Mouse (Mus musculus) liver, embryonic 12.5 days (tissue): ENCODE results near the gene Larp1. TPM values are rescaled to one million over a fixed set of nuclear protein-coding genes. Genes with fewer than 3 reads are reported as not detected.

Experiments
- ATAC-seq: fragments of 200-750 bp; cut with Nextera tagmentation; 2 replicates; pipeline ENCODE4 v1.8.0; 2017; ENCODE audit warnings: moderate number of reproducible peaks, mild to moderate bottlenecking, moderate library complexity
- H3K27ac ChIP-seq: fragments of 300-500 bp; sonication (generic); 2 replicates; pipeline ENCODE4 v1.5.1; 2016; ENCODE audit warnings: mild to moderate bottlenecking
- H3K27me3 ChIP-seq: fragments of 300-500 bp; sonication (generic); replicated peaks from 2 replicates; pipeline ENCODE4 v1.6.1; 2016; ENCODE audit warnings: mild to moderate bottlenecking, moderate library complexity
- H3K36me3 ChIP-seq: fragments of 300-500 bp; sonication (generic); 2 replicates; pipeline ENCODE4 v1.6.1; 2016; ENCODE audit warnings: mild to moderate bottlenecking, moderate library complexity
- H3K4me1 ChIP-seq: fragments of 300-500 bp; sonication (generic); 2 replicates; pipeline ENCODE4 v1.6.1; 2016
- H3K4me2 ChIP-seq: fragments of 300-500 bp; sonication (generic); 2 replicates; pipeline ENCODE4 v1.6.1; 2016; ENCODE audit warnings: mild to moderate bottlenecking, moderate library complexity
- H3K4me3 ChIP-seq: fragments of 300-500 bp; sonication (generic); 2 replicates; pipeline ENCODE4 v1.5.1; 2016; ENCODE audit warnings: mild to moderate bottlenecking, moderate library complexity
- H3K9ac ChIP-seq: fragments of 300-500 bp; sonication (generic); 2 replicates; pipeline ENCODE4 v1.6.1; 2016; ENCODE audit warnings: mild to moderate bottlenecking, moderate library complexity
- H3K9me3 ChIP-seq: fragments of 300-500 bp; sonication (generic); replicated peaks from 2 replicates; pipeline ENCODE4 v1.6.1; 2016; ENCODE audit warnings: mild to moderate bottlenecking, moderate library complexity
- WGBS: fragments of 180-500 bp; shearing (Covaris S2); methylation state at CpG from one replicate; pipeline ENCODE4 v1.1.7; 2016; ENCODE audit not compliant: insufficient replicate concordance; 5-methylcytosine and 5-hydroxymethylcytosine counted together
- polyA plus RNA-seq: library from polyadenylated mRNA; unstranded; fragments of >200 nt; fragmentation: Nextera tagmentation; extraction: Ambion mirVana; gene quantifications from 2 replicates; pipeline ENCODE4 v1.2.1, GENCODE M21; 2016

The Larp1 gene
- polyA plus RNA-seq, 1 experiment from 2014 or later = 41.6 TPM

- ATAC-seq = no peak
- H3K27me3 ChIP-seq = no peaks in the 10 kb centered on the region
- H3K36me3 ChIP-seq = no peaks in the 10 kb centered on the region
- no peak overlapping the region for H3K4me3 ChIP-seq
- peaks cover 21% of the 10 kb centered on the region for H3K4me1 ChIP-seq
- H3K9me3 ChIP-seq = no peaks in the 10 kb centered on the region
- no peak overlapping the region for H3K27ac ChIP-seq
- no peak overlapping the region for H3K4me2 ChIP-seq
- H3K9ac ChIP-seq = no peak overlapping the region
Measured at GRCm38 (mm10) chr11:58005110-58005509, 3.8 kb upstream of the Larp1 start.

DNA sequence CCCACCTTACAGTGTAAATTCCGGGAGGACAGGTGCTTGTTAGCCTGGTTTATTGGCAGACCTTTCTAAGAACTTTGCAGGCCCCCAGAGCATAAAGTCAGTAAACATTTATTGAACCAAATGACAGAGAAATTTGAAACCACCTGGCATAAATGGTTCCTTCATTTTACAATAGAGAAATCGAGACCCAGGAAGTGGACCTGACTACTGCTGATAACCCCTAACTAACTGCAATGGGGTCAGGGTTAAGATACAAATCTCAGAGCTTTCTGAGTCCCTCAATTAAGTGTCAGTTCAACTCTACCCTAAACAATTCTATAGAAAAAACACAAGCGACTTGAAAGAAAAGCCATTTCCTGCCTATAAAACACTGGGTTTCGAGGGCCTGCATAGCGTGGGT, 851 bp upstream of the Larp1 start:
- H3K4me1 ChIP-seq = peaks cover 43% of the 10 kb centered on the region
- H3K9ac ChIP-seq = peak overlapping the region; percentile 78
- ATAC-seq = no peak
- H3K36me3 ChIP-seq = no peaks in the 10 kb centered on the region
- peak overlapping the region; percentile 88 for H3K4me2 ChIP-seq
- 5% methylated on average over 5 of the region's 5 CpGs for WGBS
- H3K9me3 ChIP-seq = no peaks in the 10 kb centered on the region
- H3K27ac ChIP-seq = peak overlapping the region; percentile 84
- peak overlapping the region; percentile 99 for H3K4me3 ChIP-seq
- H3K27me3 ChIP-seq = no peaks in the 10 kb centered on the region

GRCm38 (mm10) chr11:58008437-58009050, 320 bp upstream of the Larp1 start:
- WGBS = under 1% methylated on average over 52 of the region's 74 CpGs
- peak; percentile 87 for ATAC-seq

GRCm38 (mm10) chr11:58009516-58010141, 765 bp downstream of the Larp1 start:
- peaks cover 60% of the 10 kb centered on the region for H3K4me1 ChIP-seq
- H3K27ac ChIP-seq = peak overlapping the region; percentile 97
- ATAC-seq = peak; percentile 80
- H3K27me3 ChIP-seq = no peaks in the 10 kb centered on the region
- H3K9ac ChIP-seq = peak overlapping the region; percentile 100
- H3K4me3 ChIP-seq = peak overlapping the region; percentile 99
- peak overlapping the region; percentile 84 for H3K4me2 ChIP-seq
- no peaks in the 10 kb centered on the region for H3K36me3 ChIP-seq
- H3K9me3 ChIP-seq = no peaks in the 10 kb centered on the region
- 2% methylated on average over 78 of the region's 78 CpGs for WGBS

More at GRCm38 (mm10) chr11:58008437-58009050, 320 bp upstream of the Larp1 start:
- Histone ChIP-seq H3K9me3 (no peaks in the 10 kb centered on the region), H3K27ac (peak overlapping the region; percentile 97), H3K4me3 (peak overlapping the region; percentile 99), H3K4me2 (peak overlapping the region; percentile 88), H3K27me3 (no peaks in the 10 kb centered on the region), H3K9ac (peak overlapping the region; percentile 100), H3K4me1 (peaks cover 49% of the 10 kb centered on the region), H3K36me3 (no peaks in the 10 kb centered on the region)

- peak overlapping the region; percentile 99 for H3K4me3 ChIP-seq
- under 1% methylated on average over 16 of the region's 16 CpGs for WGBS
- H3K27me3 ChIP-seq = no peaks in the 10 kb centered on the region
- H3K36me3 ChIP-seq = no peaks in the 10 kb centered on the region
- H3K4me2 ChIP-seq = peak overlapping the region; percentile 84
- ATAC-seq = no peak
- peak overlapping the region; percentile 97 for H3K27ac ChIP-seq
- H3K4me1 ChIP-seq = peaks cover 66% of the 10 kb centered on the region
- H3K9me3 ChIP-seq = no peaks in the 10 kb centered on the region
- H3K9ac ChIP-seq = peak overlapping the region; percentile 100
Measured at GRCm38 (mm10) chr11:58010226-58010781, 1.4 kb downstream of the Larp1 start.

GRCm38 (mm10) chr11:58010930-58011329, 2.1 kb downstream of the Larp1 start:
- H3K36me3 ChIP-seq = no peaks in the 10 kb centered on the region
- H3K4me1 ChIP-seq = peaks cover 73% of the 10 kb centered on the region
- no peak for ATAC-seq
- H3K9ac ChIP-seq = peak overlapping the region; percentile 100
- peak overlapping the region; percentile 84 for H3K4me2 ChIP-seq
- H3K27ac ChIP-seq = peak overlapping the region; percentile 97
- H3K9me3 ChIP-seq = no peaks in the 10 kb centered on the region
- H3K27me3 ChIP-seq = no peaks in the 10 kb centered on the region
- 7% methylated on average over 1 of the region's 1 CpGs for WGBS
- H3K4me3 ChIP-seq = peak overlapping the region; percentile 99

- no peaks in the 10 kb centered on the region for H3K27me3 ChIP-seq
- peak overlapping the region; percentile 100 for H3K9ac ChIP-seq
- no peaks in the 10 kb centered on the region for H3K36me3 ChIP-seq
- ATAC-seq = no peak
- H3K4me1 ChIP-seq = peaks cover 77% of the 10 kb centered on the region
- peak overlapping the region; percentile 84 for H3K4me2 ChIP-seq
- peak overlapping the region; percentile 97 for H3K27ac ChIP-seq
- no peaks in the 10 kb centered on the region for H3K9me3 ChIP-seq
- H3K4me3 ChIP-seq = peak overlapping the region; percentile 99
- 50% methylated on average over 4 of the region's 4 CpGs for WGBS
Measured at GRCm38 (mm10) chr11:58011813-58012212, 2.9 kb downstream of the Larp1 start.

GRCm38 (mm10) chr11:58012674-58013073, 3.8 kb downstream of the Larp1 start:
- H3K27me3 ChIP-seq = no peaks in the 10 kb centered on the region
- H3K9ac ChIP-seq = no peak overlapping the region
- H3K4me3 ChIP-seq = no peak overlapping the region
- H3K9me3 ChIP-seq = no peaks in the 10 kb centered on the region
- H3K36me3 ChIP-seq = 0 out of 2 replicates have a peak, but pooled peaks cover 4% of the 10 kb centered on the region
- WGBS = 69% methylated on average over 1 of the region's 1 CpGs
- H3K4me1 ChIP-seq = peaks cover 77% of the 10 kb centered on the region
- no peak for ATAC-seq
- peak overlapping the region; percentile 84 for H3K4me2 ChIP-seq
- peak overlapping the region; percentile 13; the same call in 1 of the 2 replicates for H3K27ac ChIP-seq

DNA sequence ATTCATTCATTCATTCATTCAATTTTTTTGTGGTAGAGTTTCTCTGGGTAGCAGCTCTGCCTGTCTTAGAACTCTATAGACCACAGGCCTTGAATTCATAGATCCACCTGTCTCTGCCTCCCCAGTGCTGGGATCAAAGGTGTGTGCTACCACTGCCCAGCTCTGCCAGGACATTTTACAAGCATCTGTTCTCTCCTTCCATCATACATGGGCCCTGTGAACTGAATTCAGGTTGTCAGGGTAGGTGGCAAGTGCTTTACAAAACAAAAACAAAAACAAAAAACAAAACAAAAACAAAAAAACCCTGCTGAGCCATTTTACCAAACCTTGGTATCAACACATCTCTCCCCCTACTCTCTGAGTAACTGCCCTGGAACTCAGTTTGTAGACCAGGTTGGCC, 4.2 kb downstream of the Larp1 start:
- ATAC-seq = no peak
- H3K4me3 ChIP-seq = no peak overlapping the region
- H3K27ac ChIP-seq = peak overlapping the region; percentile 86
- 0 out of 2 replicates have a peak, but pooled peaks cover 4% of the 10 kb centered on the region for H3K36me3 ChIP-seq
- no peaks in the 10 kb centered on the region for H3K9me3 ChIP-seq
- H3K27me3 ChIP-seq = no peaks in the 10 kb centered on the region
- peak overlapping the region; percentile 84 for H3K4me2 ChIP-seq
- H3K9ac ChIP-seq = peak overlapping the region; percentile 56
- peaks cover 77% of the 10 kb centered on the region for H3K4me1 ChIP-seq

DNA sequence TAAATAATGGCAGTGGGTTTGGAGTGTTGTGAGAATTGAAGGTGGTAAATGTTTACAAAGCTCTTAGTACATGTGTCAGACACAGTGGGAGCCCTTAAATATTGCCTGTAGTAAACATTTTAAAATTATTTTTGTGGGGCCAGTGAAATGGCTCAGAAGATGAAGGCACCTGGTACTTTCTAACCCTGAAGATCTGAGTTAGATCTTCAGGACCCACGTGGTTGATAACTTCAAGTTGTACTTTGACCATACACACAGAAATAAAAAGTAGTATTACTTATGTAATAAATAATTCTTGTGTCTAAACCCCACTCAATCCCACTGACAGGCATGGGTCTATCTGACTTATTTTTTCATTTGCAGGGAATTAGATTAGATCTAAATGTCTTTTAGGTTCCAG, 5.7 kb downstream of the Larp1 start:
- Histone ChIP-seq H3K4me2 (peak overlapping the region; percentile 84), H3K9me3 (no peaks in the 10 kb centered on the region), H3K4me3 (no peak overlapping the region), H3K27me3 (no peaks in the 10 kb centered on the region), H3K9ac (peak overlapping the region; percentile 56; the same call in 1 of the 2 replicates), H3K27ac (peak overlapping the region; percentile 86), H3K4me1 (peaks cover 89% of the 10 kb centered on the region), H3K36me3 (0 out of 2 replicates have a peak, but pooled peaks cover 4% of the 10 kb centered on the region)
- WGBS = 36% methylated on average over 1 of the region's 1 CpGs
- ATAC-seq = no peak

DNA sequence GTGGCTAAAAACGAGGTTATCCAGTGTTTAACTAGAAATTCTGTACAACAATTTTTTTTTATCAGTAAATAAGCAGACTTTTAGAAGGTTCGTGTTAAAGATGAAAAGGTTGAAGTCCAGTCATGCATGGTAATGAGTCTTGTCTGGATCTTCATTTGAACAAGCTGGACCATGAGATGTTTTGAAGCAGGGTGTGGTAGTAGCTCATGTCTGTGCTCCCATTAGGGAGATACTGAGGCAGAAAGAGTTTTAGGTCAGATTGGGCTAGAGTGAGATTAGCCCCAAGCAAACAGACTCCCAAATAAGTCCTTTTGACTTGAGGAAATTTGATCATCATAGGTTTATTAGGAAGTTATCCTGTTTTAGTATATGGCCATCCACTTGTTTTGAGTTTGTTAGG, 6.5 kb downstream of the Larp1 start:
- peaks cover 96% of the 10 kb centered on the region for H3K4me1 ChIP-seq
- WGBS = 55% methylated on average over 2 of the region's 2 CpGs
- H3K36me3 ChIP-seq = 0 out of 2 replicates have a peak, but pooled peaks cover 10% of the 10 kb centered on the region
- H3K4me2 ChIP-seq = peak overlapping the region; percentile 84
- H3K27me3 ChIP-seq = no peaks in the 10 kb centered on the region
- H3K4me3 ChIP-seq = no peak overlapping the region
- H3K27ac ChIP-seq = peak overlapping the region; percentile 86
- peak overlapping the region; percentile 50; the same call in 1 of the 2 replicates for H3K9ac ChIP-seq
- no peaks in the 10 kb centered on the region for H3K9me3 ChIP-seq
- ATAC-seq = peak; percentile 75

- H3K4me1 ChIP-seq = peaks cover 100% of the 10 kb centered on the region
- H3K36me3 ChIP-seq = 0 out of 2 replicates have a peak, but pooled peaks cover 10% of the 10 kb centered on the region
- no peaks in the 10 kb centered on the region for H3K9me3 ChIP-seq
- H3K27ac ChIP-seq = peak overlapping the region; percentile 74
- peak overlapping the region; percentile 37 for H3K4me2 ChIP-seq
- no peak overlapping the region for H3K4me3 ChIP-seq
- H3K27me3 ChIP-seq = no peaks in the 10 kb centered on the region
- WGBS = 61% methylated on average over 3 of the region's 3 CpGs
- ATAC-seq = no peak
- H3K9ac ChIP-seq = peak overlapping the region; percentile 35
Measured at GRCm38 (mm10) chr11:58016371-58016770, 7.5 kb downstream of the Larp1 start.
